Mouse (Mus musculus): ENCODE data around the gene Il11ra1. TPM values are rescaled to one million over a fixed set of nuclear protein-coding genes. Genes with fewer than 3 reads are reported as not detected.

Gene Il11ra1
- polyA plus RNA-seq, 1 experiment = 4.7 TPM

- Histone ChIP-seq H3K4me3 (ENCODE audit: low read depth, low read length) (no peak overlapping the region), H3K4me1 (ENCODE audit: control insufficient read depth, insufficient read depth, low read length) (peaks cover 3% of the 10 kb centered on the region), H3K9me3 (replicated peaks; ENCODE audit: control insufficient read depth, insufficient read depth, low read length, poor library complexity, severe bottlenecking) (no peaks in the 10 kb centered on the region), H3K36me3 (ENCODE audit: control insufficient read depth, insufficient read depth, low read length, poor library complexity, severe bottlenecking) (no peaks in the 10 kb centered on the region), H3K9ac (ENCODE audit: low read depth, poor library complexity, severe bottlenecking) (no peak overlapping the region), H3K27me3 (ENCODE audit: control insufficient read depth, insufficient read depth, low read length, poor library complexity, severe bottlenecking) (no peaks in the 10 kb centered on the region), H3K27ac (ENCODE audit: insufficient read depth, low read length) (no peak overlapping the region)
- TF ChIP-seq EP300 (IDR thresholded peaks at IDR 0.05; ENCODE audit: insufficient read depth, low read depth, low read length) (no peak), CTCF (IDR thresholded peaks at IDR 0.05; ENCODE audit: low read depth, low read length) (no peak), POLR2A (IDR thresholded peaks at IDR 0.05; ENCODE audit: insufficient read depth, low read length) (no peak)
Observed at GRCm38 (mm10) chr4:41666646-41667045, 33.1 kb upstream of the Il11ra1 start.

DNA sequence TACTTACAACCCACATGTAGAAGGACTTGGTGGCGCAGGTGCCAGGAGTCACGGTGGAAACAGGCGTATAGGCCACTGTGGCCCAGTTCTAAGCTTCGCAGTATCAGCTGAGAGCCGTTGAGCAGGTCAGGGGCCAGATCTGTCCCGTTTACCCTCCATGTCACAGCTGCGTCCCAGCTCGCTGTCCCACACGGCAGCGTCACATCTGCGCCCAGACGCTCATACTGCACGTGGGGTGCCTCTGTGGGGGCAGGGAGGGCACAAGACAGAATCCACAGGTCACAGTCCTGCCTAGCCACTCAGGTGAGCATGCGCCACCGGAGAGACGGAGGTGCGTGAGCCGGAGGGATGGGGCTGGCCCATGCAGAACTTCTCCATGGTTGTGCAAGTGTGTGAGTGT lies 29.0 kb upstream of the Il11ra1 start:
- H3K4me1 ChIP-seq (ENCODE audit: control insufficient read depth, insufficient read depth, low read length) = peaks cover 2% of the 10 kb centered on the region
- no peak overlapping the region for H3K9ac ChIP-seq (ENCODE audit: low read depth, poor library complexity, severe bottlenecking)
- H3K36me3 ChIP-seq (ENCODE audit: control insufficient read depth, insufficient read depth, low read length, poor library complexity, severe bottlenecking) = no peaks in the 10 kb centered on the region
- no peak for TF ChIP-seq POLR2A (IDR thresholded peaks at IDR 0.05; ENCODE audit: insufficient read depth, low read length)
- H3K4me3 ChIP-seq (ENCODE audit: low read depth, low read length) = no peak overlapping the region
- H3K27ac ChIP-seq (ENCODE audit: insufficient read depth, low read length) = no peak overlapping the region
- no peaks in the 10 kb centered on the region for H3K9me3 ChIP-seq (replicated peaks; ENCODE audit: control insufficient read depth, insufficient read depth, low read length, poor library complexity, severe bottlenecking)
- no peaks in the 10 kb centered on the region for H3K27me3 ChIP-seq (ENCODE audit: control insufficient read depth, insufficient read depth, low read length, poor library complexity, severe bottlenecking)

DNA sequence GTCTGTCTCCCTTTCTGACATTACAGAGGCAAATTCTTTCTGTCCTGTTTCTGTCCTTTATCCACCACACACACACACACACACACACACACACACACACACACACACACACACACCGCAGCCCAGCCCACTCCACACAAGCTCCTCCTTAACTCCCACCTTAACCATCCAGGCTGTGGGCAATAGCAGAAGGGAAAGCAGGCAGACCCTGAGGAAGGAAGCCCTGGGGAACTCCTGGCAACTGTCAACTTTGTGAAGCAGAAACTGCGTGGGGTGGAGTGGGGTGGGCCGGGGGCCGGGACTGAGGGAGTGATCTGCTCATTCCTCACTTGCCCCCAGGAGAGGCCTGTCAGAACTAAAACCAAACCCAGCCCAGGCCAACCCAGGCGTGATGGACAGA lies 28.3 kb upstream of the Il11ra1 start:
- H3K9ac ChIP-seq (ENCODE audit: low read depth, poor library complexity, severe bottlenecking) = no peak overlapping the region
- no peaks in the 10 kb centered on the region for H3K27me3 ChIP-seq (ENCODE audit: control insufficient read depth, insufficient read depth, low read length, poor library complexity, severe bottlenecking)
- peaks cover 2% of the 10 kb centered on the region for H3K4me1 ChIP-seq (ENCODE audit: control insufficient read depth, insufficient read depth, low read length)
- no peak for TF ChIP-seq CTCF (IDR thresholded peaks at IDR 0.05; ENCODE audit: low read depth, low read length)
- TF ChIP-seq EP300 (IDR thresholded peaks at IDR 0.05; ENCODE audit: insufficient read depth, low read depth, low read length) = no peak
- no peak for TF ChIP-seq POLR2A (IDR thresholded peaks at IDR 0.05; ENCODE audit: insufficient read depth, low read length)
- H3K4me3 ChIP-seq (ENCODE audit: low read depth, low read length) = no peak overlapping the region
- H3K36me3 ChIP-seq (ENCODE audit: control insufficient read depth, insufficient read depth, low read length, poor library complexity, severe bottlenecking) = no peaks in the 10 kb centered on the region
- no peak overlapping the region for H3K27ac ChIP-seq (ENCODE audit: insufficient read depth, low read length)
- H3K9me3 ChIP-seq (replicated peaks; ENCODE audit: control insufficient read depth, insufficient read depth, low read length, poor library complexity, severe bottlenecking) = no peaks in the 10 kb centered on the region

GRCm38 (mm10) chr4:41671963-41672480 lies 27.8 kb upstream of the Il11ra1 start:
- Histone ChIP-seq H3K4me3 (ENCODE audit: low read depth, low read length) (no peak overlapping the region), H3K27me3 (ENCODE audit: control insufficient read depth, insufficient read depth, low read length, poor library complexity, severe bottlenecking) (no peaks in the 10 kb centered on the region), H3K4me1 (ENCODE audit: control insufficient read depth, insufficient read depth, low read length) (peaks cover 2% of the 10 kb centered on the region), H3K9ac (ENCODE audit: low read depth, poor library complexity, severe bottlenecking) (no peak overlapping the region), H3K36me3 (ENCODE audit: control insufficient read depth, insufficient read depth, low read length, poor library complexity, severe bottlenecking) (no peaks in the 10 kb centered on the region), H3K9me3 (replicated peaks; ENCODE audit: control insufficient read depth, insufficient read depth, low read length, poor library complexity, severe bottlenecking) (no peaks in the 10 kb centered on the region), H3K27ac (ENCODE audit: insufficient read depth, low read length) (no peak overlapping the region)
- TF ChIP-seq EP300 (IDR thresholded peaks at IDR 0.05; ENCODE audit: insufficient read depth, low read depth, low read length) (no peak), POLR2A (IDR thresholded peaks at IDR 0.05; ENCODE audit: insufficient read depth, low read length) (no peak), CTCF (IDR thresholded peaks at IDR 0.05; ENCODE audit: low read depth, low read length) (no peak)

DNA sequence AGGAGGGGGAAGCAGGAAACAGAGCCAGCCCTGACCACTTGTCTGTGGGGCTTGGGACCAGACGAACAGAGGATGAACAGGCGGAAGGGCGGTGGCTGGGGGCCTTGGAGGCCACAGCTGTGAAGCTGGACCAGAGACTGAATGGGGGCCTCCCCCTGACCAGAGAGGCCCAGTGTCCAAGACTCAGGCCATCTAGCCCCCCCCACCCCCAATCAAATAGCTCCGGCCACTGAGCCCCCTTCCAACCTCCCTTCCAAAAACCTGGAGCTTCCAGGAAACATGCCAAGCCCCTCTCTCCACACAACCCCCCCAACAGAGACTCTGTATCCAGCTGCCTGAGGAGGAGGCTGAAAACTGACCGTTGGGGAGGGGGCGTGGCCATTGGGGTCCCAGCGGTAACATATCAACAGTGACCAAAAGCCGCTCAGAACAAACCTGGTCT lies 27.2 kb upstream of the Il11ra1 start:
- no peak overlapping the region for H3K27ac ChIP-seq (ENCODE audit: insufficient read depth, low read length)
- H3K9ac ChIP-seq (ENCODE audit: low read depth, poor library complexity, severe bottlenecking) = no peak overlapping the region
- no peaks in the 10 kb centered on the region for H3K27me3 ChIP-seq (ENCODE audit: control insufficient read depth, insufficient read depth, low read length, poor library complexity, severe bottlenecking)
- no peaks in the 10 kb centered on the region for H3K9me3 ChIP-seq (replicated peaks; ENCODE audit: control insufficient read depth, insufficient read depth, low read length, poor library complexity, severe bottlenecking)
- H3K4me3 ChIP-seq (ENCODE audit: low read depth, low read length) = no peak overlapping the region
- TF ChIP-seq POLR2A (IDR thresholded peaks at IDR 0.05; ENCODE audit: insufficient read depth, low read length) = no peak
- no peak for TF ChIP-seq EP300 (IDR thresholded peaks at IDR 0.05; ENCODE audit: insufficient read depth, low read depth, low read length)
- TF ChIP-seq CTCF (IDR thresholded peaks at IDR 0.05; ENCODE audit: low read depth, low read length) = no peak
- peaks cover 2% of the 10 kb centered on the region for H3K4me1 ChIP-seq (ENCODE audit: control insufficient read depth, insufficient read depth, low read length)
- H3K36me3 ChIP-seq (ENCODE audit: control insufficient read depth, insufficient read depth, low read length, poor library complexity, severe bottlenecking) = no peaks in the 10 kb centered on the region

GRCm38 (mm10) chr4:41673186-41673585 lies 26.6 kb upstream of the Il11ra1 start:
- H3K4me1 ChIP-seq (ENCODE audit: control insufficient read depth, insufficient read depth, low read length) = peaks cover 2% of the 10 kb centered on the region
- H3K4me3 ChIP-seq (ENCODE audit: low read depth, low read length) = no peak overlapping the region
- H3K27me3 ChIP-seq (ENCODE audit: control insufficient read depth, insufficient read depth, low read length, poor library complexity, severe bottlenecking) = no peaks in the 10 kb centered on the region
- H3K36me3 ChIP-seq (ENCODE audit: control insufficient read depth, insufficient read depth, low read length, poor library complexity, severe bottlenecking) = no peaks in the 10 kb centered on the region
- H3K9me3 ChIP-seq (replicated peaks; ENCODE audit: control insufficient read depth, insufficient read depth, low read length, poor library complexity, severe bottlenecking) = no peaks in the 10 kb centered on the region
- H3K27ac ChIP-seq (ENCODE audit: insufficient read depth, low read length) = no peak overlapping the region
- no peak for TF ChIP-seq EP300 (IDR thresholded peaks at IDR 0.05; ENCODE audit: insufficient read depth, low read depth, low read length)
- TF ChIP-seq CTCF (IDR thresholded peaks at IDR 0.05; ENCODE audit: low read depth, low read length) = no peak
- TF ChIP-seq POLR2A (IDR thresholded peaks at IDR 0.05; ENCODE audit: insufficient read depth, low read length) = no peak
- H3K9ac ChIP-seq (ENCODE audit: low read depth, poor library complexity, severe bottlenecking) = no peak overlapping the region
